Mouse (Mus musculus): Measurements from ENCODE around the gene AA467197. TPM values are rescaled to one million over a fixed set of nuclear protein-coding genes. Genes with fewer than 3 reads are reported as not detected.

Gene AA467197
- total RNA-seq (2017), result 21.9 and 25.4 TPM in 2 replicates

- ATAC-seq (replicated peaks in 1 of 2; ENCODE audit: insufficient read depth in 1 of 2, low FRiP score in 2 of 2, low TSS enrichment in 1 of 2, low read depth in 1 of 2, poor library complexity in 2 of 2, severe bottlenecking in 2 of 2), result no peak
Observed at GRCm38 (mm10) chr2:122636686-122637085, at the start of gene AA467197. AA467197 (plus strand) TSS chr2:122636986.

GRCm38 (mm10) chr2:122587861-122588519 is 48.8 kb upstream of the AA467197 start:
- no peak for ATAC-seq (replicated peaks in 1 of 2; ENCODE audit: insufficient read depth in 1 of 2, low FRiP score in 2 of 2, low TSS enrichment in 1 of 2, low read depth in 1 of 2, poor library complexity in 2 of 2, severe bottlenecking in 2 of 2)

DNA sequence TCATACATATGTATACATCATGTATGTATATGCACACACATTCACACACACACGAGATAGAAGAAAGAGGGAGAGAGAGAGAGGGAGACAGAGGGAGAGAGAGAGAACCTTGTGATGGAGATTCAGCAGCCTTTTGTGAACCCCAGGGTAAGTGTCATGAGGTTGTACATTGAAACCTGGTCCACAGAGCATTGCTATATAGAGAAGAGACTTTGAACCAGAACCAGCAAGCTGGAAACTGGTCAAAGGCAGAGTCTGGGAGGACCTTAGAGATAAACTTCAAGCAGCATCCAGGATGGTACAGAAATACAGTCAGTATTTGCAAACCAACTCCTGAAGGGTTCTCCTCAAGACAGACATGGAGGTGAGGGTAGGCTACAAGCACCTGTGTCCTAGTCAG is 46.4 kb upstream of the AA467197 start:
- ATAC-seq (replicated peaks in 1 of 2; ENCODE audit: insufficient read depth in 1 of 2, low FRiP score in 2 of 2, low TSS enrichment in 1 of 2, low read depth in 1 of 2, poor library complexity in 2 of 2, severe bottlenecking in 2 of 2), result no peak

GRCm38 (mm10) chr2:122591213-122591612 is 45.6 kb upstream of the AA467197 start:
- ATAC-seq (replicated peaks in 1 of 2; ENCODE audit: insufficient read depth in 1 of 2, low FRiP score in 2 of 2, low TSS enrichment in 1 of 2, low read depth in 1 of 2, poor library complexity in 2 of 2, severe bottlenecking in 2 of 2), result no peak

DNA sequence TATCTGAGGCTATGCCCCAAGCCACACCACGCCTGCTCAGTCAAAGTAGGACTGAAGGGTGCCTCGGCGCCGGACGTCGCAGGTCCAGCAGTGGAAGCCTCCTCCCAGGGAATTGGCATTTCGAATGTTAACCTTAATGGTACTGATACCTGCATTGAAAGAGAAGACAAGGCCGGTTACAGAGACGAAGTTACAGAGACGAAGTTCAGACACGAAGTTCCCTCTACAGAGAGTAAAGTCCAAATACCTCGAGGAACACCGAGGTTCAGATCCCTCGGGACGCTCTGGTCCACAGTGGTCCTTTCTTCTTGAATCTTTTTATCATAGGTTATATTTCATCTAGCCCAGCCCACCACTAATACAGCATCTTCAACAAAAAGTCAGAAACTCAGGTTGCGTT is 41.3 kb upstream of the AA467197 start:
- no peak for ATAC-seq (replicated peaks in 1 of 2; ENCODE audit: insufficient read depth in 1 of 2, low FRiP score in 2 of 2, low TSS enrichment in 1 of 2, low read depth in 1 of 2, poor library complexity in 2 of 2, severe bottlenecking in 2 of 2)

- ATAC-seq (replicated peaks in 1 of 2; ENCODE audit: insufficient read depth in 1 of 2, low FRiP score in 2 of 2, low TSS enrichment in 1 of 2, low read depth in 1 of 2, poor library complexity in 2 of 2, severe bottlenecking in 2 of 2), result no peak
Observed at GRCm38 (mm10) chr2:122599736-122600135, 37.0 kb upstream of the AA467197 start.

DNA sequence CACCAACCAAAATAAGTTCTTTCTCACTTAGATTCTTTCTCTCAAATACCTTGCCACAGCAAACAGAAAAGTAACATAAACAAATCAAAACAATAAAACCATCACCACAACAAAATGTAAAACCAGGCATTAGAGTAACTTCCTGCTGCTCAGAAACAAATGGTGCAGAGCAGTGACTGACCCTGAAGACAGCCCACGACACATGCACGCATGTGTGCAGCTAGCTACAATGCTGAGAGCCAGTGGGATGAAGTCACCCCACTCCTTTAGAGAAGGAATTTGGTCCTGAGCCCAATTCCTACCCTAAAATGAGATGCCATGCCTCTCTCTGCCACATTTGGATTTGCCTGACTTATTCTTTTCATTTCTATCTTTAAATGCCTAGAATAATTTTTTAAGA is 35.4 kb upstream of the AA467197 start:
- no peak for ATAC-seq (replicated peaks in 1 of 2; ENCODE audit: insufficient read depth in 1 of 2, low FRiP score in 2 of 2, low TSS enrichment in 1 of 2, low read depth in 1 of 2, poor library complexity in 2 of 2, severe bottlenecking in 2 of 2)

DNA sequence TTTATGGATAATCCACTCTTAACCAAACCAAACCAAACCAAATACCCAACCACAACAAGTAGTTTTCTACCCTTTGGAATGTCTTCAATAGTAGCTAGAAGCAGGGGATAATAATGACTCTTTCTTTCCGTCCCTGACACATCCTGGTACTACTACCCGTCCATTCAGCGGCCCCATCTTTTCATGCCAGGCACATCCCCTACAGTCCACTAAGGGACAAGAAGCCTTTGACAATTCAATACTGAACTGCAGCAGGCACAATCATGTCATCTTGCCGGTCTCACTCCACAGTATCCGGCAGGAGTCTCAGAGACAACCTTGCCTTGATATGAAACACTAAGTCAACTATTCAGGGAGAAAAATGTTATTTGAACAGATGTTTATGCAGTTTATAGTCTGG is 31.0 kb upstream of the AA467197 start:
- no peak for ATAC-seq (replicated peaks in 1 of 2; ENCODE audit: insufficient read depth in 1 of 2, low FRiP score in 2 of 2, low TSS enrichment in 1 of 2, low read depth in 1 of 2, poor library complexity in 2 of 2, severe bottlenecking in 2 of 2)

DNA sequence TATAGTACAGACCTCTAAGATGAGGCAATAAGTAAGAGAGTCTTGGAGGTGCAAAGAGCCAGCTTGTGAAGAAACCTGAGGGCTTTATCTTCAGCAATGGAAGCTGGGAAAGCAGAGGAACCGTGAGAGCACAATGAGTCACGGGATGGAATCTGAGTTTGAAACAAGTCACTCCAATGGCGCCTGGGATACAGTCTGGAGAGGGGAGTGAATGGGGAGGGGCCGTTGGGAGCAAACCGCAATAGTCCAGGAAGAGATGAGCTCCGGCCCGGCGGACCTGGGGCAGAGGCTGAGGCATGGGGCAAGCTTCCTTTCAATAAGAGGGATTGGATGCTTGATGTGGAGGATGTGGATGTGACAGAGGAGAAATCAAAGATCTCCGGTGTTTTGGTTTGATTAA is 28.0 kb upstream of the AA467197 start:
- ATAC-seq (replicated peaks in 1 of 2; ENCODE audit: insufficient read depth in 1 of 2, low FRiP score in 2 of 2, low TSS enrichment in 1 of 2, low read depth in 1 of 2, poor library complexity in 2 of 2, severe bottlenecking in 2 of 2), result no peak

DNA sequence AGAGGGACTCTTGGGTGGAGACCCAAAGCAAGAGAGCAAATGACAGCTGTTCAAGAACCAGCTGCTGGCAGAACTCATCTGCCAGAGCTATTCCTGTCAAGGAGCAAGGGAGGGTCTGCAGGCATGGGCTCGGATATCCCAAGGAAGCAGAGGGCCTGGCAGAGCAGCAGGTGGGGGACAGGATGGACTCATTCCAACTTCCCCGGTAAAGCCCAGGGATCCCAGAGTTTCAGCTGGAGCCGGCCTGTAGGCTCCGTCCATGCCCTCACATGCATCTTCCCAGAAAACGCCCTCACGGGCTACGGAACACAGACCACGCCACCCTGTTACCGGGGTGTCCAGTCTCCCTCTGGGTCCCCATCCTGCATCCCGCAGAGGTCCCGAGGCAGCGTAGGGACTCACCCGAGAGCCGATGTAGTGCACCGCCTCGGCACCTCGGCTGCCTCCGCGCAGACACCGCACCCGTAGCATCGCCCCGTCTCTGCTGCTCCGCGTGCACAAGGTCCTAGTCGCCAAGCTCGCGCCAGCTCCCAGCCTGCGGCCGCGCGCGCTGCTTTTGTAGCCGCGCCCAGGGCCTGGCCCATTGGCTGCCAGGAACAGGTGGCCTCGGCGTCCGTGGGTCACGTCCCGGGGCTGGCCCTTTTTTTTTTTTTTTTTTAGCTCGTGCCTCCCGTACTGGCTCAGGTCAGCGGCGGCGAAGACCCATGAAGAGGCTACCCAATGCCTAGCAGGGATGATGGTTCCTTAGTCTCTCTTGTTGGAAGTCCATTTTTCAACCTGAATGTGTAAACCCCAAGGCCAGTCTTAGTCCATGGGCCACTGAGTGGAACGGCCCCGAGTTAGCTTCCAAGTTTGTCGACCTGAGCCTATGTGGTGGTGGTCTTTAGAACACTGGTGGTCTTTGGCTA is 25.8 kb upstream of the AA467197 start, which contains the start of gene Gatm:
Gene Gatm, minus strand, starts transcription at position 558 of the 908 bp plus-strand sequence.
- peak; percentile 95 to 97 for ATAC-seq (replicated peaks in 1 of 2; ENCODE audit: insufficient read depth in 1 of 2, low FRiP score in 2 of 2, low TSS enrichment in 1 of 2, low read depth in 1 of 2, poor library complexity in 2 of 2, severe bottlenecking in 2 of 2)

DNA sequence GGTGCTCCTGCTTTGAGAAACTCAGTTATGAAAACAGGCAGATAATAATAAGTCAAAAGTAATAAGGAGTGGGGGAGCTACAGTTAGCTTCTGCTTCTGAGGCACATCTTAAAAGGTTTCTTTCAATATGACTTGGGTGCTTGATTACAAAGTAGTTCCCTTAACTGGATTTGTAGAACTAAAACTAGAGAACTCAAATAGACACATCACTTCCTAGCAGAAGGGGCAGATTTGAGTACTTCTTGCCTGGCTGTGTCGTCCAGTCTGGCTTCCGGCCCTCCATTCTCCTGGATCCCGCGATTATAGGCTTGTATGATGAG is 25.2 kb upstream of the AA467197 start:
- no peak for ATAC-seq (replicated peaks in 1 of 2; ENCODE audit: insufficient read depth in 1 of 2, low FRiP score in 2 of 2, low TSS enrichment in 1 of 2, low read depth in 1 of 2, poor library complexity in 2 of 2, severe bottlenecking in 2 of 2)

DNA sequence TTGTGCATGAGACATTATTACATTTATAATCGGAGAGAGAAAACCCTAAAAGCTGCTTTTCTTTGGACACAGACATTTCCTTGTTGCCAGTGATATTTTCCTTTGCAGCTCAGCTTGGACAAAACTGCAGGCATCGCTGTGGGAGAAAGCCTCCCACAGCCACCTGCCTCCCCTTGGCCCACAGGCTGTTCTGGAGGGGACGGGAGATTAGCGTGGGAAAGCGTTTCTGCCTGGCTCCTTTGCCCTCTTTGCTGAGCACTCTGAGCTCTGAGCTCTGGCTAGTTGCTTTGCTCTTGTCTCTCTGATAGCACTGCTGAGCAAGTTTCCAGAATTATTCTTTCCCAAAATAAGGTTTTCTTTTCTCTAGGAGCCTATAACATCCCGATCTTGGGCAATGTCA is 20.5 kb upstream of the AA467197 start:
- no peak for ATAC-seq (replicated peaks in 1 of 2; ENCODE audit: insufficient read depth in 1 of 2, low FRiP score in 2 of 2, low TSS enrichment in 1 of 2, low read depth in 1 of 2, poor library complexity in 2 of 2, severe bottlenecking in 2 of 2)

DNA sequence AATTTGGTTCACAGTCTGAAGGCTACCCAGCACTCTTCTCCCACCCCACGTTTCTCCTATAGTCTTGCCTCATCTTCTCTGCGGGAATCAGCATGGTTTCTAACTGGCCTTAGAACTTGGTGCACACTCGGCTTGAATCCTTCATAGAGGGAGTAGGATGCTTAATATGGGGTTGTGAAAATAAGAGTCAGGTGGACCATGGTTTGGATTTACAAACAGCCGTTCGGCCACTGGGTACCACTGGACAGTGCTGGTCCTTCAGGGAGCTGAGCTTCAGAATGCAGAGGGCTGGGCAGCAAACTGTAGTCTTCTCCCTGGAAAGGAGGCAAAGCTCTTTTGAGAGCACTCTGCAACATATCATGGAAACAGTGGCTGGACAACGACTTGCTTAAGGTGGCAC is 19.0 kb upstream of the AA467197 start:
- no peak for ATAC-seq (replicated peaks in 1 of 2; ENCODE audit: insufficient read depth in 1 of 2, low FRiP score in 2 of 2, low TSS enrichment in 1 of 2, low read depth in 1 of 2, poor library complexity in 2 of 2, severe bottlenecking in 2 of 2)

- no peak for ATAC-seq (replicated peaks in 1 of 2; ENCODE audit: insufficient read depth in 1 of 2, low FRiP score in 2 of 2, low TSS enrichment in 1 of 2, low read depth in 1 of 2, poor library complexity in 2 of 2, severe bottlenecking in 2 of 2)
Observed at GRCm38 (mm10) chr2:122618719-122619118, 18.1 kb upstream of the AA467197 start.

DNA sequence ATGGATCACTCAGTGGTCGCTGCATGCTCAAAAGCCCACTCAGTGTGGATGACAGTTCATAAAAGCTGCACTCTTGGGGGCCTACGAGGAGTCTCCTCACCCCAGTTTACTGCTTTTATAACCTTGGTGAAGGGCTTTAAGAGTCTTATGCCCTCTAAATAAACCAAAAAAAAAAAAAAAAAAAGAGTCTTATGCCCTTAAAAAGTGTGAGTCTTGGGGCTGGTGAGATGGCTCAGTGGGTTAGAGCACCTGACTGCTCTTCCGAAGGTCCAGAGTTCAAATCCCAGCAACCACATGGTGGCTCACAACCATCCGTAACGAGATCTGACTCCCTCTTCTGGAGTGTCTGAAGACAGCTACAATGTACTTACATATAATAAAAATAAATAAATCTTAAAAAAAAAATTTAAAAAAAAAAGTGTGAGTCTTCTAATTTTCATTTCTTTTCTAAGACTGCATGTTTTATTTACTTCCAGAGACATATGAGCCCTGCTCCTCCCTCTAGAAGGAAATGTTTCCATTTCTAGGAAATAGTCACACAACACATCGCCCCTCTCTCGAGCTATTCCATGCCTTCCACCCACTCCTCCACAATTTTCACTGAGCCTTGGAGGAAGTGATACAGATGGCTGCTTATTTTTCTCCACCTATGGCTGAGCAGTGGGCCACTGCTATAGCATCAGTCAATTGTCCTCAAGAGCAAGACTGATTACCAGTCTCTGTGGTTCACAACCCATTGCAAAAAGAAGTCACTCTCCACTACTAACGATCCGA is 15.3 kb upstream of the AA467197 start:
- no peak for ATAC-seq (replicated peaks in 1 of 2; ENCODE audit: insufficient read depth in 1 of 2, low FRiP score in 2 of 2, low TSS enrichment in 1 of 2, low read depth in 1 of 2, poor library complexity in 2 of 2, severe bottlenecking in 2 of 2)

GRCm38 (mm10) chr2:122625930-122626329 is 10.9 kb upstream of the AA467197 start:
- ATAC-seq (replicated peaks in 1 of 2; ENCODE audit: insufficient read depth in 1 of 2, low FRiP score in 2 of 2, low TSS enrichment in 1 of 2, low read depth in 1 of 2, poor library complexity in 2 of 2, severe bottlenecking in 2 of 2), result no peak

DNA sequence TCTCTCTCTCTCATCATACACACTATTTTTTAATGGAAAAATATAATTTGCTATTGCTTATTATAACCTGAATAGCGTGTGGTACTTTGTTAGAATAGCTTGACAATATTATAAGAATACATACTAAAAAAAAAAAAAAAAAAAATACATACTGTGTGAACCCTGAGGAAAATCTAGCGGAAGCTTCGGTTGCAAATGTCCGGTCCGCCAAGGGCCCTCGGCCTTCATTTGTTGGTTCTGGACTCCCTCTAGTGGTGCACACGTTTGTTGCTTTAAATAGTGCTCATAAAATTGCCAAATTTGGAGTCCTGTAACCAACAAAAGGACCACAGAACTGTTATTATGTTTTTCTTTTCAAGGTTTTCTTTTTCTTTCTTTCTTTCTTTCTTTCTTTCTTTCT is 7.8 kb upstream of the AA467197 start:
- peak; percentile 62 to 71 for ATAC-seq (replicated peaks in 1 of 2; ENCODE audit: insufficient read depth in 1 of 2, low FRiP score in 2 of 2, low TSS enrichment in 1 of 2, low read depth in 1 of 2, poor library complexity in 2 of 2, severe bottlenecking in 2 of 2)

- no peak for ATAC-seq (replicated peaks in 1 of 2; ENCODE audit: insufficient read depth in 1 of 2, low FRiP score in 2 of 2, low TSS enrichment in 1 of 2, low read depth in 1 of 2, poor library complexity in 2 of 2, severe bottlenecking in 2 of 2)
Observed at GRCm38 (mm10) chr2:122629871-122630270, 6.9 kb upstream of the AA467197 start.
